Comparison of ENCODE assay signal across 10 mouse cellular contexts in the genomic region with DNA sequence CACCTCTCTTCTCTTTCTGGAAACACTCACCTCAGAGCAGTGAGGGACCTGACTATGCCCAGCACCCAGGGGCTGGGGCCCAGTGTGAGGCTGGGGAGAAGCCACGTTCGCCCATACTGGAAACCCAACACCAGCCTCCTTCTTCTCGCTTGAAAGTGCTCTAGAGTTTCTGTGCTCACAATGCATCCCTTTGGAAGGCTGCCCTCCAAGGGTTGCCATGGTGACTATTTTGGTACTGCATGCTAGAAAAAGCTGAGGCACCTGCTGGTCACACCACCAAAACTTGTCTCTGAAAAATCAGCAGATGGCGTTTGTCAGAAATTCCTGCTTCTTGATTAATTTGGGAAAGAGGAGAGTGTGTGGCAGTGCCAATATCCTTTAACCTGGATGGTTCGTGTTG.
DNase-seq lines count a peak whose midpoint lies in the region; ATAC-seq and TF ChIP-seq lines count a peak whose summit lies in the region.
"Had no signal": no experiment of that assay in that cellular context is flagged by ENCODE, and none has a peak within 500 bp of the region (broad histone marks: within the 10 kb centered on the region; RNA-seq: fewer than 3 reads in every experiment).

No protein-coding gene starts in this region.

- no peaks in the 10 kb centered on the region for H3K27me3 ChIP-seq in forebrain, embryonic 12.5 days
- H3K27me3 ChIP-seq in forebrain, embryonic 10.5 days (ENCODE audit: poor library complexity, severe bottlenecking) = no peaks in the 10 kb centered on the region
- no peaks in the 10 kb centered on the region for H3K27me3 ChIP-seq in cerebellum, adult 2 months (ENCODE audit: control insufficient read depth, insufficient read depth, low read length)
- H3K27me3 ChIP-seq: embryonic facial prominence, embryonic 13.5 days; liver, embryonic 15.5 days had no signal

- DNase-seq in forebrain, embryonic 10.5 days (ENCODE audit: extremely low spot score, low spot score) = no peak
- DNase-seq in cerebellum, adult 2 months = peak; percentile 90 to 94
- peak; percentile 86 to 96 for DNase-seq in frontal cortex, postnatal 36 days (ENCODE audit: low spot score in 2 of 2)
- peak; percentile 87 to 97 for DNase-seq in left cerebral cortex, postnatal 25 days (ENCODE audit: low spot score in 2 of 2)
- no peak for DNase-seq in spleen, postnatal 14 days (ENCODE audit: low spot score in 2 of 2)
- DNase-seq in lung, adult 18-20 months = no peak
- no peak for DNase-seq in spleen, postnatal 10 days (ENCODE audit: low spot score in 2 of 2)

- peaks cover 16% of the 10 kb centered on the region for H3K4me1 ChIP-seq in forebrain, embryonic 12.5 days
- peaks cover 20% of the 10 kb centered on the region for H3K4me1 ChIP-seq in forebrain, embryonic 10.5 days
- H3K4me1 ChIP-seq in cerebellum, adult 2 months (ENCODE audit: control insufficient read depth, insufficient read depth, low read length) = peaks cover 40% of the 10 kb centered on the region
- H3K4me1 ChIP-seq: liver, embryonic 15.5 days had no signal

- no peaks in the 10 kb centered on the region for H3K9me3 ChIP-seq in forebrain, embryonic 12.5 days
- no peaks in the 10 kb centered on the region for H3K9me3 ChIP-seq in forebrain, embryonic 10.5 days
- H3K9me3 ChIP-seq: embryonic facial prominence, embryonic 13.5 days; liver, embryonic 15.5 days had no signal

- no peak overlapping the region for H3K4me3 ChIP-seq in forebrain, embryonic 12.5 days (replicated peaks)
- H3K4me3 ChIP-seq in forebrain, embryonic 10.5 days = no peak overlapping the region
- H3K4me3 ChIP-seq in cerebellum, adult 2 months (replicated peaks; ENCODE audit: insufficient read depth, low read depth, low read length) = no peak overlapping the region
- H3K4me3 ChIP-seq: embryonic facial prominence, embryonic 13.5 days; liver, embryonic 15.5 days had no signal

- peak; percentile 23; the same call in 1 of the 2 replicates for ATAC-seq in forebrain, embryonic 12.5 days (ENCODE audit: low FRiP score)

- WGBS in forebrain, embryonic 12.5 days = 33% methylated on average over 5 of the region's 5 CpGs
- WGBS in forebrain, embryonic 10.5 days = 68% methylated on average over 5 of the region's 5 CpGs
- WGBS in cerebellum, adult 2 months = 10% methylated on average over 5 of the region's 5 CpGs

- H3K4me2 ChIP-seq in forebrain, embryonic 12.5 days = no peak overlapping the region
- H3K4me2 ChIP-seq: embryonic facial prominence, embryonic 13.5 days; liver, embryonic 15.5 days had no signal

- H3K27ac ChIP-seq in forebrain, embryonic 12.5 days = no peak overlapping the region
- H3K27ac ChIP-seq in forebrain, embryonic 10.5 days = no peak overlapping the region
- no peak overlapping the region for H3K27ac ChIP-seq in cerebellum, adult 2 months (ENCODE audit: insufficient read depth, low read length)
- H3K27ac ChIP-seq: embryonic facial prominence, embryonic 13.5 days; liver, embryonic 15.5 days had no signal

- no peak for TF ChIP-seq POLR2A in cerebellum, adult 2 months (IDR thresholded peaks at IDR 0.05; ENCODE audit: borderline replicate concordance, insufficient read depth, low read length)

- TF ChIP-seq CTCF in cerebellum, adult 2 months (IDR thresholded peaks at IDR 0.05; ENCODE audit: borderline replicate concordance, insufficient read depth, low read depth, low read length) = no peak

- H3K36me3 ChIP-seq in forebrain, embryonic 12.5 days (replicated peaks) = no peaks in the 10 kb centered on the region
- H3K36me3 ChIP-seq in forebrain, embryonic 10.5 days (replicated peaks) = no peaks in the 10 kb centered on the region
- H3K36me3 ChIP-seq: embryonic facial prominence, embryonic 13.5 days; liver, embryonic 15.5 days had no signal

- intact Hi-C loops in left cerebral cortex, postnatal 25 days (cut with DNase I) = loop anchor here (5.0 kb wide), 1 partner anchor 209 kb away; no protein-coding TSS in a partner anchor

- H3K9ac ChIP-seq in forebrain, embryonic 12.5 days = no peak overlapping the region
- H3K9ac ChIP-seq: embryonic facial prominence, embryonic 13.5 days; liver, embryonic 15.5 days had no signal

Comparison
In these comparisons a context has a peak if more than half of its experiments do, and no peak if none do; other contexts are left out.
1. DNase-seq: peak in cerebellum, adult 2 months (2 of 2), frontal cortex, postnatal 36 days (2 of 2) and left cerebral cortex, postnatal 25 days (2 of 2); none in forebrain, embryonic 10.5 days (single experiment), spleen, postnatal 14 days (0 of 2), lung, adult 18-20 months (0 of 2) and spleen, postnatal 10 days (0 of 2).